Mouse (Mus musculus): ENCODE data around the gene Ptges3l. TPM values are rescaled to one million over a fixed set of nuclear protein-coding genes. Genes with fewer than 3 reads are reported as not detected.
"Not testable (repeated sequence)": the region's sequence is repeated elsewhere in the genome, so short reads cannot be mapped to it uniquely, and the experiment has no call there.

Gene Ptges3l
- 10 to 100 TPM; 37.4 to 39.7 TPM for total RNA-seq (2021)

- intact Hi-C loops (cut with DNase I) = no loop called here
- peak; percentile 99 for DNase-seq
Measured at GRCm38 (mm10) chr11:101424925-101425813, at the start of gene Ptges3l, which contains the start of gene Rundc1. Ptges3l (minus strand) TSS chr11:101425333. Rundc1 (plus strand) TSS chr11:101425085.

GRCm38 (mm10) chr11:101474298-101474697 is 49.2 kb upstream of the Ptges3l start:
- intact Hi-C loops (cut with DNase I) = no loop called here
- no peak for DNase-seq

- intact Hi-C loops (cut with DNase I); DNase-seq: not testable (repeated sequence)
Measured at GRCm38 (mm10) chr11:101473686-101474085, 48.6 kb upstream of the Ptges3l start.

DNA sequence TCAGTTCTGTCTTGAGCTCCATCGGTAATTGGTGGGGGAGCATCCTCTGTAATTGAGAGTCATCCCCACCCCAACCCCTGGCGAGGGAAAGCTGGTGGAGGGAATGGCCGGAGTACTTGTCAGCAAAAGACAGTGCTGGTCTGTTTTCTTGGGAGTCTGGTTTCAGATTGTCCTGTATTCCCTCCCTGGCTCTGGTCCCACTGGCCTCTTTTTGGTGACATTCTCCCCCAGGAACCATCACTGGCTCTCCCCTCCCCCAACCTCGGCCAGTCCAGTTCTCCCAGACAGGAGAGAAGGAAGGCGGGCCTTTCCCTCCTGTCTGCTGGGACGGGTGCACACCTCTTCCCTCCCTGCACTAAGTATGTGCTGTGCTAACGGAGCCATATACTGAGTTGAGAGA is 47.2 kb upstream of the Ptges3l start:
- intact Hi-C loops (cut with DNase I) = no loop called here

GRCm38 (mm10) chr11:101471926-101472325 is 46.8 kb upstream of the Ptges3l start:
- intact Hi-C loops (cut with DNase I) = no loop called here
- DNase-seq = no peak

More for the DNA sequence above, 47.2 kb upstream of the Ptges3l start:
- DNase-seq = no peak

GRCm38 (mm10) chr11:101470206-101470605 is 45.1 kb upstream of the Ptges3l start:
- DNase-seq = no peak
- intact Hi-C loops (cut with DNase I) = no loop called here

- intact Hi-C loops (cut with DNase I) = loop anchor here (5.0 kb wide), 1 partner anchor 83 kb away; the partner anchor contains the start of genes Brca1 and Nbr1
- no peak for DNase-seq
Measured at GRCm38 (mm10) chr11:101469155-101469554, 44.0 kb upstream of the Ptges3l start.

DNA sequence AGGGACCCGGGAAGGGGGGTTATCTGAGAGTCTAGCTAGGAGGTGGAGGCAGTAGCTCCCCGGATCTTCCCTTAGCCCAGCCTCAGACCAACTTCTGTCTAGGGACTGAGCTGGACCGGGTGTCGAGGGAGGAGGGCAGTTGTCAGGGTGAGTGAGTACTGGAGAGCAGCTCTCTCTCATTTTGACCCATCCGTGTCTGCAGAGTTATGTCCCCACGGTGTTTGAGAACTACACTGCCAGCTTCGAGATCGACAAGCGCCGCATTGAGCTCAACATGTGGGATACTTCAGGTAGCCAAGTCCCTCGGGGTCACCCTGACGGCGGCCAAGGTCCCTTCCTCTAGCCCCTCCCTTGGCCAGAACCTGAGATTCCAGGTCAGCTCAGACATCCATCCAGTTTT is 43.6 kb upstream of the Ptges3l start:
- DNase-seq = no peak

DNA sequence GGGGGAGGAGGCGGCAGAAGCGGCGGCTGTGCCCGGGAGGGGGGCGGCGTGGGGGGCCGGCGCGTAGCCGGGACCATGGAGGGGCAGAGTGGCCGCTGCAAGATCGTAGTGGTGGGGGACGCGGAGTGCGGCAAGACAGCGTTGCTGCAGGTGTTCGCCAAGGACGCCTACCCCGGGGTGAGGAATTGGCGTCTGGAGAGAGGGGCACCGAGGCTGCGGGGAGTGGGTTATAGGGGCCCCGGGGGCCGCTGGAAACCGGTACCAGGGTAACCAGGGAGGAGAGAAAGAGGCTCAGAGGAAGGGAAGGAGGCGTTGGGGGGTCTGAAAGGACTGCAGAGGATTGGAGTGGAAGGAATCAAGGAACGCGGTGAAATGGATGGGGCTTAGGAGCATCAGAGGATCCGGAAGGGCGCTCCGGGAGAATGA is 43.1 kb upstream of the Ptges3l start:
- peak in 1 of 2 experiments; percentile 44 for DNase-seq
- intact Hi-C loops (cut with DNase I) = loop anchor here (5.0 kb wide), 1 partner anchor 84 kb away; the partner anchor contains the start of genes Brca1 and Nbr1

More for the DNA sequence above, 43.6 kb upstream of the Ptges3l start:
- intact Hi-C loops (cut with DNase I) = loop anchor here (5.0 kb wide), 1 partner anchor 84 kb away; the partner anchor contains the start of genes Brca1 and Nbr1

DNA sequence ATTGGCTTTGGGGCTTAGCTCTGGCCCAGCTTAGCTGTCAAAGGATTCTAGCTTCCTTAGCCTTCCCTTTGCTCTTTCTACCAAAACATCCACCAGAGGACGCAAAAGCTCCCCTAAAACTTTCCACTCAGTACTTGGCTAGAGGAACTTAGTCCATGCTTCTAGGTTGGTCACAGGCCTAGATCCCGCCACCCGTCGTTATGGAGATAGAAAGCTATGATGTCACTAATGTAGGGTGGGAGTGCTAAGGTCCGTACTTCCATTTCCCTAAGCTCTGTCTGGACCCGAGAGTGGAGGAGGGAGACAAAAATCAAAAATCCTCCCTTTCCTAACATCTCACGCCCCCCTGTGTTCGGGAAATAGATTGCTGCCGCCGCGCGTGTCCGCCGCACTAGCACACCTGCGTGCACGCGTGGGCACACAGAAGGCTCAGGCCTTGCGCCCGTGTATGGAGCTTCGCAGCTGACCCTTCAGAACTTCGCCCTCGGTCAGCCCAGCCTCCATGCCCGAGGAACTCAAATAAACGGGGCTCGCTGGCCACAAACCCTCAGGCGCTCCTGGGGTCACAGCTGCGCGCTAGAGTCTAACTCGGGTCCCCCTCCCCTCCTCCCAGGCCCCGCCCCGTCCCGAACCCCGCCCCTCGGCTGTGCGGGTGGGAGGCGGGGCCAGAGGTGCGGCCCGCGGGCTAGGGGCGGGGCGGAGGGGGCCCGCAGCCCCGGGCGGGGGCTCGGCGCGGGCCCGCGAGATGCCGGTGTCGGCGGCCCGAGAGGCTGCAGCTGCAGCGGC is 42.5 kb upstream of the Ptges3l start:
- peak; percentile 69 to 76 for DNase-seq
- intact Hi-C loops (cut with DNase I) = loop anchor here (5.0 kb wide), 1 partner anchor 85 kb away; the partner anchor contains the start of genes Brca1 and Nbr1

DNA sequence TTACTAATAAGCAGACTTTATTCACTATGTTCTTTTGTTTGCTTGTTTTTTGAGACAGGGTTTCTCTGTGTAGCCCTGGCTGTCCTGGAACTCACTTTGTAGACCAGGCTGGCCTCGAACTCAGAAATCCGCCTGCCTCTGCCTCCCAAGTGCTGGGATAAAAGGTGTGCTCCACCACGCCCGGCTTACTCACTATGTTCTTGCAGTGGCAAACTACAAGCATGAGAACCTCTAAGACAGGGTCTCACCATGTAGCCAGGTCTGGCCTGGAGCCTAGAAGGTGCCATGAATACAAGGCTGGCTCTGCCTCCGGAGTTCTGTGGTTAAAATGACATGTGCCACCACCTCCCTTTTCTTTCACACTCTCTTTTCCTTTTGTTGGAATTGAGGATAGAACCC is 41.4 kb upstream of the Ptges3l start:
- not testable (repeated sequence) for DNase-seq
- intact Hi-C loops (cut with DNase I) = loop anchor here (5.0 kb wide), 1 partner anchor 86 kb away; the partner anchor contains the start of genes Brca1 and Nbr1

DNA sequence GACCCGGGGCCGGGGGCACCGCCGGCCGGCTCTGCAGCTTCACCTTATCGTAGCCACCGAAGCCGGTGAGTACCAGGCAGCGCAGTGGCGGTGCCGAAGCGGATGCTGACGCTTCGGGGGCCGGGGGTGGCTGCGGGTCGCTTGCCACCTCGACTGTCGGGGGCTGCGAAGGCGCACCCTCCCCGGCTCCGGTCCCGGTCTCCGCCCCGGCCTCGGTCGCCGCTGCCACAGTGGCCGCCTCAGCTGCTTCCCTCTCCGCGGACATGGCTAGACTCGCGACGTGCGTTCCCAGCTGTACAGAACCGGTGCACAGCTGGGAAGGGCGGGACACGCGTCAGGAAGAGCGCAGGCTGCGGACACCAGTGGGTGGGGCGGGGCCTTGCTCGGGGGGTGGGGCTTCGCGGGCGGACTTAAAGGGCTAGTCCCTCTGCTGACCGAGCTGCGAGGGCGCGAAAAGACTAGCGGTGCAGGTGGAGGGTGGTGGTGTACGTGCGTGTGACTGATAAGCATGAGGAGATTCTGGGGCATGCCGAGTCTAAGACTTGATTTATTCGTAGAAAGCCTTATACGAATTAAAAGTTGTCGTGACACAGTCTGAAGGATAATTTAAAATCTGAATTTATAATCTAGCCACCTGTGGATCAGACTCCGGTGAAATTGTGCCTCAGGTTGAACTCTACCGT is 40.9 kb upstream of the Ptges3l start, which contains the start of gene Vat1:
Vat1 (minus strand) TSS at position 362 of the 683 bp plus-strand sequence.
- intact Hi-C loops (cut with DNase I) = loop anchor here (5.0 kb wide), 1 partner anchor 86 kb away; the partner anchor contains the start of genes Brca1 and Nbr1
- DNase-seq = peak; percentile 74 to 76

DNA sequence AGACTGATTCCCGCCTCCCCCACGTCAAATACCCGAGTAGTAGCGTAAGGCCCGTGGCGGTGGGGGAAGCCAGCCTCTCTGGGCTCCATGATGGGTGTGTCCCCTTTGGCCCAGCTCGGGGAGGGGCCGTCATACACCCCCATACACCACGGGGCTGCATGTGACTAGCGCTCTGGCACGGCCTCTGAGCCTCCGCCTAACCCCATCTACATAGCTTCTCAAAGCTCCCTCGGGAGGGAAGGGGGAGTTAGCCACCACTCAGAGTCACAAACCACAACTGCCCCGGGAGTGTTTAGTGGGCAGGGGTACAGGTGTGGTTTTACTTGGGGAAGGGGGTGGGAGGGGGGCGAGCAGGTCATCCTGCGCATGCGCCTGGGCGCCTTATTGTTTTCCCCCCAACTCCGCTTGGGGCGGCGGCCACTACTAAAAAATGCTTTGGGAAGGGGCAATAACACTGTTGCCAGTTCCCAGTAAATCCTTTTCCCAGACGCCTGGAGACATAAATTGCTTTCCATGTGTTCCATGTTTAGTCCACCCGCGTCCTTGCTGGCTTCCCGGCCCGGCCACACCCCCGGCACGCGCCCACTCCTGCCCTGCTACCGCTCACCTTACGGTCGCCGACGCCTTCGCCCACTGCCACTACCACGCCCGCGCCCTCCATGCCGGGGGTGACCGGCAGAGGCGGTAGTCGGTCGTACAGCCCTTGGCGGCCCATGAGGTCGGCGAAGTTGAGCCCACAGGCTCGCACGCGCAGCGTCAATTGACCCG is 40.2 kb upstream of the Ptges3l start:
- intact Hi-C loops (cut with DNase I) = loop anchor here (5.0 kb wide), 1 partner anchor 87 kb away; the partner anchor contains the start of genes Brca1 and Nbr1
- peak; percentile 80 to 82 for DNase-seq

GRCm38 (mm10) chr11:101464211-101465100 is 39.3 kb upstream of the Ptges3l start, which contains the start of gene Rnd2:
Rnd2 (plus strand) TSS chr11:101464999.
- intact Hi-C loops (cut with DNase I) = loop anchor here (5.0 kb wide), 1 partner anchor 88 kb away; the partner anchor contains the start of genes Brca1 and Nbr1

DNA sequence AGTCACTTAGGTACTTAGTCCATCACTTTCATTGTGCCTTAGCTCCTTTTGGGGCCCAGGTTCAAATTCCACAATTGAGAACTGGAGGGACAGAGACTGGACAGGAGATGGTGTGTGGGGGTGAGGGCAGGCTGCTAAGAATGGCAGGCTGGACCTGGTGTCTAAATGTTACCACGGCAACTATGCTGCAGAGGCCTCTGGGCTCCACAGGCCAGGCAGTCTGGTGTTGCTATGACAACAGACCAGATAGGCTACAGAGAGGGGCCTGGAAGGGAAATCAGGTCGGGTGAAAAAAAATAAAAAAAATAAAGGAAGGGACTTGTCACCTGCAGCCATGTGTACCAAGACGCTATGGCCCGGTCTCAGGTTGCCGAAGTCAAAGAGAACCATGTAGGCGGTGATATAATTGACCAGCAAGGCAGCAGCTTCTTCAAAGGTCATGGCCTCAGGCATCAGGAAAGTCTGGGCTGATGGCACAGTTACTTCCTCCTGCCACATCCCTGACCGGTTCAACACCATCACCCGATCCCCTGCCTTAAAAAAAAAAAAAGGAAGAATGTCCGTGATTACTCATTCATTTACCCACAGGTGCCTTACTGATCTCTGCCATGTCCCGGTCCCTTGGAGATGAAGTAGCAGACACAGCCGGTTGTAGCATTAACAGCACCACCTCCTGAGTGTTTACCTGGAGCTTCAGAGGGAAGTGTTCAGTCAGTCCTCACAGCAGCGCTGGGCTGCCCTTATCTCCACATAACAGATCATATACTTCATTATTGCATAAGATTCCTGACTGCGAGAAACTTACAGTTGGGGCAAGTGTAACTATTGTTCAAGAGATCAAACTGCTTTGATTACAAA is 37.7 kb upstream of the Ptges3l start:
- intact Hi-C loops (cut with DNase I) = loop anchor here (2.0 kb wide), 1 partner anchor 14 kb away; the partner anchor contains the start of gene Ifi35
- DNase-seq = no peak

More at GRCm38 (mm10) chr11:101464211-101465100, 39.3 kb upstream of the Ptges3l start, which contains the start of gene Rnd2:
- DNase-seq = peak in 1 of 2 experiments; percentile 36

DNA sequence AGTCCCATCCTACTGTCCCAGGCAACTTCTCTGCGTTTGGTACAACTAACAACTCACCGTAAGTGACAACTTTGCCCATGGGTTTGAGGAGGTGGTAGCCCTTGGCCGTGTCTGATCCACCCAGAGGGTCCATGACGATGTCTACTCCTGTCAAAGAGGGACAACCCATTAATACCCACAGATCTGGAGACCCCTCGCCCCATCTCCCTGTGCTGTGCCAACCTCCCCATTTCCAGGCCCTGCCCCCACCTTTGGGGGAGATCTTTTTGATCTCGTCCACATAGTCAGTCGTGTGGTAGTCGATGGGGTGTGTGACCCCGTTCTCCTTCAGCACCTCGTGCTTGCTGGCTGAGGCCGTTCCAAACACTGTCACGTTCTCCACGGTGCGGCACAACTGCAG is 37.0 kb upstream of the Ptges3l start:
- intact Hi-C loops (cut with DNase I) = loop anchor here (2.0 kb wide), 1 partner anchor 13 kb away; the partner anchor contains the start of gene Ifi35
- DNase-seq = no peak

GRCm38 (mm10) chr11:101460321-101460720 is 35.2 kb upstream of the Ptges3l start:
- intact Hi-C loops (cut with DNase I) = no loop called here
- DNase-seq = no peak
